Mouse (Mus musculus) cortical plate, adult 2 months (tissue): Measurements from ENCODE around the gene Npc2.

Source experiments
- CTCF ChIP-seq: fragments of 200-500 bp; IDR thresholded peaks from 2 replicates; pipeline ENCODE4 v1.5.1; 2011; ENCODE audit warnings: mild to moderate bottlenecking, control low read depth, low read length; ENCODE audit not compliant: insufficient read depth; ENCODE audit errors: extremely low read depth
- POLR2A ChIP-seq: fragments of 200-500 bp; IDR thresholded peaks from 2 replicates; pipeline ENCODE4 v1.6.1; 2011; ENCODE audit warnings: mild to moderate bottlenecking, low read length, control low read depth; ENCODE audit not compliant: insufficient read depth; ENCODE audit errors: extremely low read depth

GRCm38 (mm10) chr12:84766113-84766735 is 6.7 kb downstream of the Npc2 start:
- TF ChIP-seq CTCF (no peak), POLR2A (no peak)
